Mouse (Mus musculus) CH12.LX (cell line): Measurements from ENCODE around the gene Chrm4.

Experiments used
- CTCF ChIP-seq, 2 experiments: IDR thresholded peaks in 1 of 2; conservative IDR thresholded peaks in 1 of 2; 2 replicates each; pipeline ENCODE4 v1.5.1; 2011 to 2012; ENCODE audit warnings: low read depth in 2 of 2, low read length in 2 of 2, improper control_type of control experiment in 1 of 2, inconsistent platforms in 1 of 2, mild to moderate bottlenecking in 1 of 2, moderate library complexity in 1 of 2
- HCFC1 ChIP-seq: IDR thresholded peaks from 2 replicates; pipeline ENCODE4 v1.6.1; 2012; ENCODE audit warnings: low read depth, mild to moderate bottlenecking, inconsistent platforms, low read length, improper control_type of control experiment
- MXI1 ChIP-seq: IDR thresholded peaks from 2 replicates; pipeline ENCODE4 v1.6.1; 2011; ENCODE audit warnings: mild to moderate bottlenecking, low read depth, low read length, improper control_type of control experiment
- POLR2AphosphoS2 ChIP-seq: IDR thresholded peaks from 2 replicates; pipeline ENCODE4 v1.6.1; 2011; ENCODE audit warnings: low read depth, low read length, improper control_type of control experiment
- SIN3A ChIP-seq: IDR thresholded peaks from 2 replicates; pipeline ENCODE4 v1.6.1; 2012; ENCODE audit warnings: low read length, improper control_type of control experiment, inconsistent platforms

DNA sequence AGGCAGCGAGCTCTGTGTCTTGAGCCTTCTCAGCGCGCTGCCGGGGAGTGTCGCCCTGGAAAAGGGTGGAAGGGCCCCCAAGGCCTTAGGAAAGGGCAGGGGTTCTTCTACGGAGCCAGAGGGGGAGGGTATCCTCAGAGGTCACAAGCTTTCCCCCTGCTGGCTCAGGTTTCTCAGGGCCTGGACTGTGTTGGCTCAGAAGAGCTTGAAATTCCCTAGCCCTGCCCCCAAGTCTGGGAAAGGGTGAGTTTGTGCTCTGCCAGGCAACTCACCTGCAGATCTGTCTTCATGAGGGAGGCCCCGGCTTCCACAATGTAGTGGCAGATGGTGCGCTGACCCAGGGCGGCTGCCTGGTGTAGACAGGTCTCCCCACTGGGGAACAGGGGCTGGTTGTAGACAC is 6.4 kb downstream of the Chrm4 start:
- TF ChIP-seq CTCF (conservative IDR thresholded peaks at IDR 0.05 in 1 of 2, IDR thresholded peaks at IDR 0.05 in 1 of 2; ENCODE audit: low read depth in 2 of 2, low read length in 2 of 2) (no peak), SIN3A (no peak), MXI1 (no peak), POLR2AphosphoS2 (no peak), HCFC1 (no peak)
